Mouse (Mus musculus) lung, embryonic 16.5 days (tissue): ENCODE results near the gene Gm13277. TPM values are rescaled to one million over a fixed set of nuclear protein-coding genes. Genes with fewer than 3 reads are reported as not detected.

Source experiments
- polyA plus RNA-seq: library from polyadenylated mRNA; unstranded; fragments of >200 nt; fragmentation: Nextera tagmentation; extraction: Ambion mirVana; gene quantifications from 2 replicates; pipeline ENCODE4 v1.2.1, GENCODE M21; 2015

Gm13277 gene
- polyA plus RNA-seq, 1 experiment from 2014 or later, result not detected

Other genes starting within 250 kb of the Gm13277 start
- not detected in 2 replicates for gene Ifna15, start 230.4 kb upstream of the Gm13277 start, polyA plus RNA-seq
- gene Ifna14, start 216.8 kb upstream of the Gm13277 start, polyA plus RNA-seq, result not detected in 2 replicates
- not detected in 2 replicates for gene Ifna9, start 196.2 kb upstream of the Gm13277 start, polyA plus RNA-seq
- not detected in 2 replicates for gene Ifna12, start 185.3 kb upstream of the Gm13277 start, polyA plus RNA-seq
- not detected in 2 replicates for gene C87499, start 154.2 kb upstream of the Gm13277 start, polyA plus RNA-seq
- not detected in 2 replicates for gene Ifna13, start 144.2 kb upstream of the Gm13277 start, polyA plus RNA-seq
- gene Ifna16, start 111.7 kb upstream of the Gm13277 start, polyA plus RNA-seq, result not detected in 2 replicates
- gene Ifna2, start 104.7 kb upstream of the Gm13277 start, polyA plus RNA-seq, result not detected in 2 replicates
- gene Ifnab, start 97.3 kb upstream of the Gm13277 start, polyA plus RNA-seq, result not detected in 2 replicates
- 0.82 and 1.2 TPM in 2 replicates for gene Gm26566, start 66.8 kb upstream of the Gm13277 start, polyA plus RNA-seq
- 88.1 and 91.8 TPM in 2 replicates for gene Klhl9, start 66.2 kb upstream of the Gm13277 start, polyA plus RNA-seq
- not detected in 2 replicates for gene Gm13271, start 33.8 kb upstream of the Gm13277 start, polyA plus RNA-seq
- gene Gm13283, start 28.5 kb upstream of the Gm13277 start, polyA plus RNA-seq, result 0.31 TPM in 1 of 2 replicates, not detected in the other
- gene Gm13290, start 14.8 kb upstream of the Gm13277 start, polyA plus RNA-seq, result 0.38 and 0.49 TPM in 2 replicates
- not detected in 2 replicates for gene Gm13289, start 11.7 kb upstream of the Gm13277 start, polyA plus RNA-seq
- not detected in 2 replicates for gene Gm13272, start 8.8 kb upstream of the Gm13277 start, polyA plus RNA-seq
- 0.34 TPM in 1 of 2 replicates, not detected in the other for gene Ifnz, start 6.5 kb upstream of the Gm13277 start, polyA plus RNA-seq
- gene Gm13276, start 2.9 kb upstream of the Gm13277 start, polyA plus RNA-seq, result 0.36 and 1.2 TPM in 2 replicates
- not detected in 2 replicates for gene Gm13278, start 2.9 kb downstream of the Gm13277 start, polyA plus RNA-seq
- not detected in 2 replicates for gene Gm13275, start 5.9 kb downstream of the Gm13277 start, polyA plus RNA-seq
- not detected in 2 replicates for gene Gm13279, start 8.8 kb downstream of the Gm13277 start, polyA plus RNA-seq
- 1.5 and 1.8 TPM in 2 replicates for gene Gm13285, start 11.0 kb downstream of the Gm13277 start, polyA plus RNA-seq
- not detected in 2 replicates for gene Gm13287, start 14.6 kb downstream of the Gm13277 start, polyA plus RNA-seq
- not detected in 2 replicates for gene Gm13288, start 16.9 kb downstream of the Gm13277 start, polyA plus RNA-seq
- not detected in 2 replicates for gene Ifna7, start 27.6 kb downstream of the Gm13277 start, polyA plus RNA-seq
- not detected in 2 replicates for gene Ifna11, start 31.3 kb downstream of the Gm13277 start, polyA plus RNA-seq
- gene Ifna6, start 38.8 kb downstream of the Gm13277 start, polyA plus RNA-seq, result not detected in 2 replicates
- not detected in 2 replicates for gene Ifna5, start 46.9 kb downstream of the Gm13277 start, polyA plus RNA-seq
- gene Ifna4, start 53.2 kb downstream of the Gm13277 start, polyA plus RNA-seq, result not detected in 2 replicates
- not detected in 2 replicates for gene Ifna1, start 61.5 kb downstream of the Gm13277 start, polyA plus RNA-seq
- gene Ifne, start 91.6 kb downstream of the Gm13277 start, polyA plus RNA-seq, result not detected in 2 replicates